Mouse (Mus musculus) heart, embryonic 11.5 days (tissue): ENCODE results near the gene Mettl6. TPM values are rescaled to one million over a fixed set of nuclear protein-coding genes. Genes with fewer than 3 reads are reported as not detected.

Experiments used
- ATAC-seq: fragments of 200-750 bp; cut with Nextera tagmentation; replicated peaks from 2 replicates; pipeline ENCODE4 v1.8.0; 2017; ENCODE audit warnings: moderate library complexity; ENCODE audit not compliant: insufficient number of reproducible peaks, low FRiP score, low TSS enrichment
- H3K27ac ChIP-seq: fragments of 300-500 bp; sonication (generic); 2 replicates; pipeline ENCODE4 v1.5.1; 2014; ENCODE audit warnings: mild to moderate bottlenecking, low read depth, low read length
- H3K27me3 ChIP-seq: fragments of 300-500 bp; sonication (generic); 2 replicates; pipeline ENCODE4 v1.6.1; 2014; ENCODE audit warnings: mild to moderate bottlenecking, low read length, mixed read lengths; ENCODE audit not compliant: control insufficient read depth, insufficient read depth
- H3K36me3 ChIP-seq: fragments of 300-500 bp; sonication (generic); 2 replicates; pipeline ENCODE4 v1.6.1; 2014; ENCODE audit warnings: mild to moderate bottlenecking, low read length, moderate library complexity, mixed read lengths; ENCODE audit not compliant: control insufficient read depth, insufficient read depth
- H3K4me1 ChIP-seq: fragments of 300-500 bp; sonication (generic); 2 replicates; pipeline ENCODE4 v1.6.1; 2014; ENCODE audit warnings: low read length; ENCODE audit not compliant: control insufficient read depth, insufficient read depth
- H3K4me2 ChIP-seq: fragments of 300-500 bp; sonication (generic); 2 replicates; pipeline ENCODE4 v1.6.1; 2014; ENCODE audit warnings: mild to moderate bottlenecking, moderate library complexity
- H3K4me3 ChIP-seq: fragments of 300-500 bp; sonication (generic); 2 replicates; pipeline ENCODE4 v1.5.1; 2014; ENCODE audit warnings: low read depth, low read length
- H3K9ac ChIP-seq: fragments of 300-500 bp; sonication (generic); 2 replicates; pipeline ENCODE4 v1.6.1; 2014; ENCODE audit warnings: mild to moderate bottlenecking, low read depth, low read length, moderate library complexity
- H3K9me3 ChIP-seq: fragments of 300-500 bp; sonication (generic); replicated peaks from 2 replicates; pipeline ENCODE4 v1.6.1; 2016; ENCODE audit warnings: low read length; ENCODE audit not compliant: control insufficient read depth
- WGBS: fragments of 180-500 bp; shearing (Covaris S2); extraction: QIAGEN DNeasy Blood & Tissue Kit; methylation state at CpG from one replicate; pipeline ENCODE4 v1.1.7; 2014; ENCODE audit not compliant: insufficient replicate concordance; 5-methylcytosine and 5-hydroxymethylcytosine counted together
- polyA plus RNA-seq: library from polyadenylated mRNA; unstranded; fragments of >200 nt; fragmentation: Nextera tagmentation; extraction: Ambion mirVana; gene quantifications from 2 replicates; pipeline ENCODE4 v1.2.1, GENCODE M21; 2014

Mettl6 gene
- polyA plus RNA-seq, 1 experiment from 2014 or later, result 52.2 TPM

GRCm38 (mm10) chr14:31440725-31441124, 54.1 kb downstream of the Mettl6 start:
- H3K36me3 ChIP-seq, result no peaks in the 10 kb centered on the region
- peaks cover 7% of the 10 kb centered on the region for H3K4me1 ChIP-seq
- ATAC-seq, result no peak
- H3K27ac ChIP-seq, result no peak overlapping the region
- no peak overlapping the region for H3K4me2 ChIP-seq
- H3K9ac ChIP-seq, result no peak overlapping the region
- whole genome bisulfite sequencing, result 81% methylated on average over 6 of the region's 6 CpGs
- no peaks in the 10 kb centered on the region for H3K27me3 ChIP-seq
- H3K9me3 ChIP-seq, result no peaks in the 10 kb centered on the region
- H3K4me3 ChIP-seq, result no peak overlapping the region

GRCm38 (mm10) chr14:31440230-31440629, 54.6 kb downstream of the Mettl6 start:
- no peak for ATAC-seq
- Histone ChIP-seq H3K4me2 (no peak overlapping the region), H3K9ac (no peak overlapping the region), H3K27me3 (no peaks in the 10 kb centered on the region), H3K36me3 (no peaks in the 10 kb centered on the region), H3K4me1 (peaks cover 9% of the 10 kb centered on the region), H3K27ac (no peak overlapping the region), H3K9me3 (no peaks in the 10 kb centered on the region), H3K4me3 (no peak overlapping the region)
- WGBS, result 30% methylated on average over 3 of the region's 3 CpGs

- H3K4me2 ChIP-seq, result no peak overlapping the region
- no peaks in the 10 kb centered on the region for H3K27me3 ChIP-seq
- H3K27ac ChIP-seq, result no peak overlapping the region
- ATAC-seq, result no peak
- no peak overlapping the region for H3K4me3 ChIP-seq
- H3K9ac ChIP-seq, result no peak overlapping the region
- no peaks in the 10 kb centered on the region for H3K9me3 ChIP-seq
- 71% methylated on average over 11 of the region's 11 CpGs for WGBS
- H3K4me1 ChIP-seq, result peaks cover 17% of the 10 kb centered on the region
- no peaks in the 10 kb centered on the region for H3K36me3 ChIP-seq
Measured at GRCm38 (mm10) chr14:31439279-31439678, 55.6 kb downstream of the Mettl6 start.

GRCm38 (mm10) chr14:31437826-31438529, 56.9 kb downstream of the Mettl6 start:
- ATAC-seq, result no peak

GRCm38 (mm10) chr14:31435930-31436693, 58.7 kb downstream of the Mettl6 start, which contains the start of gene Sh3bp5:
Gene Sh3bp5 (minus strand): TSS chr14:31436078.
- ATAC-seq, result peak; percentile 86
- Histone ChIP-seq H3K9me3 (no peaks in the 10 kb centered on the region), H3K27me3 (0 out of 2 replicates have a peak, but pooled peaks cover 2% of the 10 kb centered on the region), H3K9ac (peak within 1 kb of the TSS; percentile 86), H3K4me3 (peak within 1 kb of the TSS; percentile 82), H3K4me1 (peaks cover 34% of the 10 kb centered on the region), H3K36me3 (no peaks in the 10 kb centered on the region), H3K27ac (peak within 1 kb of the TSS; percentile 62), H3K4me2 (peak within 1 kb of the TSS; percentile 91)
- WGBS, result 8% methylated on average over 49 of the region's 49 CpGs

More at GRCm38 (mm10) chr14:31437826-31438529, 56.9 kb downstream of the Mettl6 start:
- Histone ChIP-seq H3K9me3 (no peaks in the 10 kb centered on the region), H3K9ac (no peak overlapping the region), H3K27ac (no peak overlapping the region), H3K27me3 (0 out of 2 replicates have a peak, but pooled peaks cover 2% of the 10 kb centered on the region), H3K4me3 (no peak overlapping the region), H3K4me2 (no peak overlapping the region), H3K4me1 (peaks cover 26% of the 10 kb centered on the region), H3K36me3 (no peaks in the 10 kb centered on the region)
- WGBS, result 60% methylated on average over 8 of the region's 8 CpGs

- 0 out of 2 replicates have a peak, but pooled peaks cover 2% of the 10 kb centered on the region for H3K27me3 ChIP-seq
- WGBS, result 2% methylated on average over 53 of the region's 53 CpGs
- H3K4me3 ChIP-seq, result peak overlapping the region; percentile 82
- peak overlapping the region; percentile 91 for H3K4me2 ChIP-seq
- peak overlapping the region; percentile 86 for H3K9ac ChIP-seq
- peaks cover 36% of the 10 kb centered on the region for H3K4me1 ChIP-seq
- H3K9me3 ChIP-seq, result no peaks in the 10 kb centered on the region
- ATAC-seq, result peak; percentile 25
- H3K27ac ChIP-seq, result peak overlapping the region; percentile 62
- H3K36me3 ChIP-seq, result no peaks in the 10 kb centered on the region
Measured at GRCm38 (mm10) chr14:31435018-31435915, 59.6 kb downstream of the Mettl6 start.

- Histone ChIP-seq H3K36me3 (no peaks in the 10 kb centered on the region), H3K4me1 (peaks cover 36% of the 10 kb centered on the region), H3K4me2 (peak overlapping the region; percentile 91), H3K27ac (no peak overlapping the region), H3K9ac (no peak overlapping the region), H3K9me3 (no peaks in the 10 kb centered on the region), H3K4me3 (peak overlapping the region; percentile 82; the same call in 1 of the 2 replicates), H3K27me3 (0 out of 2 replicates have a peak, but pooled peaks cover 2% of the 10 kb centered on the region)
- WGBS, result 59% methylated on average over 5 of the region's 5 CpGs
- no peak for ATAC-seq
Measured at GRCm38 (mm10) chr14:31434426-31434825, 60.4 kb downstream of the Mettl6 start.

GRCm38 (mm10) chr14:31433851-31434360, 60.9 kb downstream of the Mettl6 start:
- Histone ChIP-seq H3K4me3 (no peak overlapping the region), H3K27ac (no peak overlapping the region), H3K4me1 (peaks cover 40% of the 10 kb centered on the region), H3K9ac (no peak overlapping the region), H3K27me3 (0 out of 2 replicates have a peak, but pooled peaks cover 2% of the 10 kb centered on the region), H3K36me3 (no peaks in the 10 kb centered on the region), H3K4me2 (peak overlapping the region; percentile 91), H3K9me3 (no peaks in the 10 kb centered on the region)
- no peak for ATAC-seq
- 36% methylated on average over 7 of the region's 7 CpGs for WGBS
